Mouse (Mus musculus): ENCODE measurements around the gene Tmem121b. TPM values are rescaled to one million over a fixed set of nuclear protein-coding genes. Genes with fewer than 3 reads are reported as not detected.

The Tmem121b gene
- total and polyA plus RNA-seq, 3 experiments = 0.18 TPM; not detected in 2

GRCm38 (mm10) chr6:120529123-120529522 lies 35.5 kb upstream of the Tmem121b start:
- Histone ChIP-seq H3K27ac (ENCODE audit: control insufficient read depth, low read depth, low read length) (no peak overlapping the region), H3K4me1 (ENCODE audit: control insufficient read depth in 1 of 2, insufficient read depth in 2 of 2, low read length in 2 of 2) (peaks cover 2 to 15% of the 10 kb centered on the region in 2 experiments), H3K9ac (ENCODE audit: control insufficient read depth, low read depth, low read length, poor library complexity, severe bottlenecking) (no peak overlapping the region), H3K4me3 (ENCODE audit: control insufficient read depth in 1 of 2, insufficient read depth in 1 of 2, low read depth in 2 of 2, low read length in 2 of 2) (no peak overlapping the region), H3K9me3 (replicated peaks; ENCODE audit: insufficient read depth, low read length) (no peaks in the 10 kb centered on the region), H3K79me2 (ENCODE audit: control insufficient read depth, insufficient read depth, low read length, poor library complexity) (peaks cover 9% of the 10 kb centered on the region), H3K27me3 (ENCODE audit: control insufficient read depth in 1 of 2, insufficient read depth in 2 of 2, low read length in 2 of 2) (no peaks in the 10 kb centered on the region; a peak in 1 of 4 replicates), H3K36me3 (ENCODE audit: control insufficient read depth in 1 of 2, insufficient read depth in 2 of 2, low read length in 2 of 2) (peaks cover 0 to 14% of the 10 kb centered on the region in 2 experiments; a peak in 2 of 4 replicates)
- TF ChIP-seq MYC (IDR thresholded peaks at IDR 0.05; ENCODE audit: low read depth, low read length) = no peak
- no peak for TF ChIP-seq POLR2A (IDR thresholded peaks at IDR 0.05; ENCODE audit: control insufficient read depth in 1 of 2, insufficient read depth in 1 of 2, low read depth in 1 of 2, low read length in 2 of 2, poor library complexity in 1 of 2)
- no peak for DNase-seq (ENCODE audit: low read depth, low spot score)

GRCm38 (mm10) chr6:120524796-120525195 lies 31.2 kb upstream of the Tmem121b start:
- no peak for TF ChIP-seq ETS1 (IDR thresholded peaks at IDR 0.05; ENCODE audit: low read depth, low read length)
- no peak for TF ChIP-seq ZMIZ1 (IDR thresholded peaks at IDR 0.05; ENCODE audit: low read depth, low read length)
- no peak for TF ChIP-seq MAX (IDR thresholded peaks at IDR 0.05; ENCODE audit: low read length)
- no peak for TF ChIP-seq KAT2A (conservative IDR thresholded peaks at IDR 0.05; ENCODE audit: low read depth, low read length)
- no peak for TF ChIP-seq USF1 (IDR thresholded peaks at IDR 0.05; ENCODE audit: low read depth, low read length)
- TF ChIP-seq NELFE (IDR thresholded peaks at IDR 0.05; ENCODE audit: low read depth, low read length) = no peak
- no peak for TF ChIP-seq GATA1 (IDR thresholded peaks at IDR 0.05; ENCODE audit: low read depth, low read length)
- no peak for TF ChIP-seq SMC3 (IDR thresholded peaks at IDR 0.05; ENCODE audit: low read depth, low read length)
- TF ChIP-seq CHD1 (IDR thresholded peaks at IDR 0.05; ENCODE audit: low read depth, low read length) = no peak
- no peak for TF ChIP-seq UBTF (IDR thresholded peaks at IDR 0.05; ENCODE audit: borderline replicate concordance, insufficient read depth, low read depth, low read length)
- no peak for TF ChIP-seq ZNF384 (IDR thresholded peaks at IDR 0.05; ENCODE audit: low read depth, low read length)
- no peak for TF ChIP-seq TBP (IDR thresholded peaks at IDR 0.05; ENCODE audit: low read depth, low read length)
- no peak for TF ChIP-seq ELF1 (IDR thresholded peaks at IDR 0.05; ENCODE audit: low read depth, low read length)
- TF ChIP-seq ZKSCAN1 (IDR thresholded peaks at IDR 0.05; ENCODE audit: low read depth, low read length) = no peak
- TF ChIP-seq MXI1 (IDR thresholded peaks at IDR 0.05; ENCODE audit: low read depth, low read length) = no peak
- TF ChIP-seq MAZ (IDR thresholded peaks at IDR 0.05; ENCODE audit: low read depth, low read length) = no peak
- TF ChIP-seq POLR2AphosphoS5 (IDR thresholded peaks at IDR 0.05; ENCODE audit: borderline replicate concordance, low read depth, low read length) = no peak
- no peak for TF ChIP-seq BHLHE40 (IDR thresholded peaks at IDR 0.05; ENCODE audit: borderline replicate concordance, low read depth, low read length)
- no peak for TF ChIP-seq MEF2A (IDR thresholded peaks at IDR 0.05; ENCODE audit: extremely low read depth, insufficient replicate concordance, low read depth, low read length, poor library complexity, severe bottlenecking)
- no peak for TF ChIP-seq JUND (IDR thresholded peaks at IDR 0.05; ENCODE audit: low read depth, low read length)

More at GRCm38 (mm10) chr6:120524796-120525195, 31.2 kb upstream of the Tmem121b start:
- Histone ChIP-seq H3K27ac (ENCODE audit: control insufficient read depth, low read depth, low read length) (no peak overlapping the region), H3K36me3 (ENCODE audit: control insufficient read depth in 1 of 2, insufficient read depth in 2 of 2, low read length in 2 of 2) (peaks cover 0 to 6% of the 10 kb centered on the region in 2 experiments), H3K9me3 (replicated peaks; ENCODE audit: insufficient read depth, low read length) (no peaks in the 10 kb centered on the region), H3K4me1 (ENCODE audit: control insufficient read depth in 1 of 2, insufficient read depth in 2 of 2, low read length in 2 of 2) (peaks cover 0 to 3% of the 10 kb centered on the region in 2 experiments; a peak in 2 of 4 replicates), H3K4me3 (ENCODE audit: control insufficient read depth in 1 of 2, insufficient read depth in 1 of 2, low read depth in 2 of 2, low read length in 2 of 2) (no peak overlapping the region), H3K79me2 (ENCODE audit: control insufficient read depth, insufficient read depth, low read length, poor library complexity) (no peaks in the 10 kb centered on the region; the same call in 1 of the 2 replicates), H3K9ac (ENCODE audit: control insufficient read depth, low read depth, low read length, poor library complexity, severe bottlenecking) (no peak overlapping the region), H3K27me3 (ENCODE audit: control insufficient read depth in 1 of 2, insufficient read depth in 2 of 2, low read length in 2 of 2) (no peaks in the 10 kb centered on the region)
- DNase-seq (ENCODE audit: low read depth, low spot score) = no peak
